Mouse (Mus musculus) intestine, embryonic 16.5 days (tissue): ENCODE results near the gene Srsf12. TPM values are rescaled to one million over a fixed set of nuclear protein-coding genes. Genes with fewer than 3 reads are reported as not detected.

ENCODE experiments used
- ATAC-seq: fragments of 200-750 bp; cut with Nextera tagmentation; 2 replicates; pipeline ENCODE4 v1.8.0; 2017; ENCODE audit warnings: moderate TSS enrichment, moderate library complexity
- H3K27ac ChIP-seq: fragments of 300-500 bp; sonication (generic); 2 replicates; pipeline ENCODE4 v1.5.1; 2014; ENCODE audit warnings: mild to moderate bottlenecking, low read length
- H3K27me3 ChIP-seq: fragments of 300-500 bp; sonication (generic); replicated peaks from 2 replicates; pipeline ENCODE4 v1.6.1; 2014; ENCODE audit warnings: low read length, control low read depth, mixed read lengths; ENCODE audit not compliant: control insufficient read depth, insufficient read depth
- H3K36me3 ChIP-seq: fragments of 300-500 bp; sonication (generic); 2 replicates; pipeline ENCODE4 v1.6.1; 2014; ENCODE audit warnings: low read length, control low read depth; ENCODE audit not compliant: control insufficient read depth, insufficient read depth
- H3K4me1 ChIP-seq: fragments of 300-500 bp; sonication (generic); 2 replicates; pipeline ENCODE4 v1.6.1; 2014; ENCODE audit warnings: low read length, control low read depth, mixed read lengths; ENCODE audit not compliant: control insufficient read depth, insufficient read depth
- H3K4me2 ChIP-seq: fragments of 300-500 bp; sonication (generic); 2 replicates; pipeline ENCODE4 v1.6.1; 2014; ENCODE audit warnings: low read depth, low read length, control low read depth
- H3K4me3 ChIP-seq: fragments of 300-500 bp; sonication (generic); 2 replicates; pipeline ENCODE4 v1.5.1; 2014; ENCODE audit warnings: mild to moderate bottlenecking, low read length
- H3K9ac ChIP-seq: fragments of 300-500 bp; sonication (generic); 2 replicates; pipeline ENCODE4 v1.6.1; 2014; ENCODE audit warnings: low read depth, low read length
- H3K9me3 ChIP-seq: fragments of 300-500 bp; sonication (generic); 2 replicates; pipeline ENCODE4 v1.6.1; 2016; ENCODE audit warnings: low read length, control low read depth; ENCODE audit not compliant: control insufficient read depth
- WGBS: fragments of 180-500 bp; shearing (Covaris S2); extraction: QIAGEN DNeasy Blood & Tissue Kit; methylation state at CpG from one replicate; pipeline ENCODE4 v1.1.7; 2014; 5-methylcytosine and 5-hydroxymethylcytosine counted together
- polyA plus RNA-seq: library from polyadenylated mRNA; unstranded; fragments of >200 nt; fragmentation: Nextera tagmentation; extraction: Ambion mirVana; gene quantifications from 2 replicates; pipeline ENCODE4 v1.2.1, GENCODE M21; 2015

Srsf12 gene
- polyA plus RNA-seq = 4.7 and 5.2 TPM in 2 replicates

- WGBS = 2% methylated on average over 65 of the region's 65 CpGs
- Histone ChIP-seq H3K9me3 (no peaks in the 10 kb centered on the region), H3K4me2 (peak within 1 kb of the TSS; percentile 100), H3K4me1 (0 out of 2 replicates have a peak, but pooled peaks cover 8% of the 10 kb centered on the region), H3K4me3 (peak within 1 kb of the TSS; percentile 70), H3K27ac (no peak within 1 kb of the TSS), H3K36me3 (no peaks in the 10 kb centered on the region), H3K27me3 (no peaks in the 10 kb centered on the region), H3K9ac (peak within 1 kb of the TSS; percentile 81)
- peak; percentile 81 for ATAC-seq
Observed at GRCm38 (mm10) chr4:33208881-33209841, at the start of gene Srsf12. Gene Srsf12 (plus strand): TSS chr4:33208991.

GRCm38 (mm10) chr4:33183477-33183876, 25.3 kb upstream of the Srsf12 start:
- WGBS = 72% methylated on average over 5 of the region's 5 CpGs
- Histone ChIP-seq H3K4me2 (no peak overlapping the region), H3K36me3 (no peaks in the 10 kb centered on the region)

GRCm38 (mm10) chr4:33188164-33188563, 20.6 kb upstream of the Srsf12 start:
- Histone ChIP-seq H3K4me2 (peak overlapping the region; percentile 98), H3K9ac (no peak overlapping the region; the same call in 1 of the 2 replicates), H3K36me3 (no peaks in the 10 kb centered on the region), H3K9me3 (no peaks in the 10 kb centered on the region), H3K27ac (no peak overlapping the region), H3K4me3 (peak overlapping the region; percentile 70; the same call in 1 of the 2 replicates), H3K27me3 (no peaks in the 10 kb centered on the region), H3K4me1 (no peaks in the 10 kb centered on the region; the same call in 1 of the 2 replicates)
- 0 out of 2 replicates have a peak, but pooled peaks have one; percentile 40 for ATAC-seq
- WGBS = 17% methylated on average over 9 of the region's 9 CpGs

More at GRCm38 (mm10) chr4:33183477-33183876, 25.3 kb upstream of the Srsf12 start:
- Histone ChIP-seq H3K27ac (no peak overlapping the region), H3K9ac (no peak overlapping the region), H3K4me1 (no peaks in the 10 kb centered on the region), H3K4me3 (no peak overlapping the region), H3K9me3 (no peaks in the 10 kb centered on the region), H3K27me3 (no peaks in the 10 kb centered on the region)
- ATAC-seq = no peak

GRCm38 (mm10) chr4:33188781-33189734, 19.7 kb upstream of the Srsf12 start:
- Histone ChIP-seq H3K4me3 (peak overlapping the region; percentile 70), H3K9ac (peak overlapping the region; percentile 78), H3K36me3 (no peaks in the 10 kb centered on the region), H3K4me1 (no peaks in the 10 kb centered on the region; the same call in 1 of the 2 replicates), H3K27me3 (no peaks in the 10 kb centered on the region), H3K9me3 (no peaks in the 10 kb centered on the region), H3K4me2 (peak overlapping the region; percentile 98), H3K27ac (peak overlapping the region; percentile 84)
- ATAC-seq = peak; percentile 95
- WGBS = under 1% methylated on average over 123 of the region's 123 CpGs

GRCm38 (mm10) chr4:33189735-33190036, 19.1 kb upstream of the Srsf12 start, which contains the start of gene Pm20d2:
Gene Pm20d2 (minus strand): TSS chr4:33189737.
- Histone ChIP-seq H3K27me3 (no peaks in the 10 kb centered on the region), H3K27ac (peak within 1 kb of the TSS; percentile 84), H3K9me3 (no peaks in the 10 kb centered on the region), H3K4me1 (no peaks in the 10 kb centered on the region; the same call in 1 of the 2 replicates), H3K4me3 (peak within 1 kb of the TSS; percentile 70), H3K9ac (peak within 1 kb of the TSS; percentile 78), H3K4me2 (peak within 1 kb of the TSS; percentile 98), H3K36me3 (no peaks in the 10 kb centered on the region)
- 15% methylated on average over 6 of the region's 6 CpGs for WGBS
- no peak for ATAC-seq

- no peak for ATAC-seq
- Histone ChIP-seq H3K4me1 (no peaks in the 10 kb centered on the region), H3K27me3 (no peaks in the 10 kb centered on the region), H3K4me3 (no peak overlapping the region), H3K4me2 (no peak overlapping the region), H3K27ac (no peak overlapping the region), H3K9me3 (no peaks in the 10 kb centered on the region), H3K36me3 (no peaks in the 10 kb centered on the region), H3K9ac (no peak overlapping the region)
- 23% methylated on average over 2 of the region's 2 CpGs for WGBS
Observed at GRCm38 (mm10) chr4:33198117-33198516, 10.7 kb upstream of the Srsf12 start.

GRCm38 (mm10) chr4:33204682-33205081, 4.1 kb upstream of the Srsf12 start:
- H3K4me3 ChIP-seq = no peak overlapping the region
- 7% methylated on average over 4 of the region's 4 CpGs for WGBS
- ATAC-seq = no peak
- no peak overlapping the region for H3K9ac ChIP-seq
- H3K9me3 ChIP-seq = no peaks in the 10 kb centered on the region
- H3K4me1 ChIP-seq = 0 out of 2 replicates have a peak, but pooled peaks cover 6% of the 10 kb centered on the region
- no peaks in the 10 kb centered on the region for H3K27me3 ChIP-seq
- H3K36me3 ChIP-seq = no peaks in the 10 kb centered on the region
- H3K4me2 ChIP-seq = no peak overlapping the region
- H3K27ac ChIP-seq = no peak overlapping the region

GRCm38 (mm10) chr4:33207551-33207950, 1.2 kb upstream of the Srsf12 start:
- Histone ChIP-seq H3K27me3 (no peaks in the 10 kb centered on the region), H3K27ac (no peak overlapping the region), H3K4me1 (0 out of 2 replicates have a peak, but pooled peaks cover 8% of the 10 kb centered on the region), H3K4me2 (no peak overlapping the region), H3K4me3 (no peak overlapping the region), H3K9ac (no peak overlapping the region), H3K9me3 (no peaks in the 10 kb centered on the region), H3K36me3 (no peaks in the 10 kb centered on the region)
- WGBS = 73% methylated on average over 2 of the region's 2 CpGs
- no peak for ATAC-seq

GRCm38 (mm10) chr4:33221847-33222246, 13.1 kb downstream of the Srsf12 start:
- WGBS = 42% methylated on average over 1 of the region's 1 CpGs
- no peak overlapping the region for H3K9ac ChIP-seq
- H3K4me3 ChIP-seq = no peak overlapping the region
- ATAC-seq = no peak
- H3K9me3 ChIP-seq = no peaks in the 10 kb centered on the region
- no peaks in the 10 kb centered on the region for H3K36me3 ChIP-seq
- no peaks in the 10 kb centered on the region for H3K27me3 ChIP-seq
- H3K27ac ChIP-seq = no peak overlapping the region
- H3K4me1 ChIP-seq = no peaks in the 10 kb centered on the region
- H3K4me2 ChIP-seq = no peak overlapping the region
